Mouse (Mus musculus) liver, postnatal 0 days (tissue): ENCODE measurements around the gene Pigl.
"Not testable (repeated sequence)": the region's sequence is repeated elsewhere in the genome, so short reads cannot be mapped to it uniquely, and the experiment has no call there.

ENCODE experiments used
- CTCF ChIP-seq: sonication (generic); IDR thresholded peaks from 2 replicates; pipeline ENCODE4 v1.5.1; 2016; ENCODE audit warnings: antibody characterized with exemption, low read depth
- EP300 ChIP-seq: IDR thresholded peaks from 2 replicates; pipeline ENCODE4 v1.6.1; 2016; ENCODE audit warnings: antibody characterized with exemption, low read depth, mild to moderate bottlenecking

DNA sequence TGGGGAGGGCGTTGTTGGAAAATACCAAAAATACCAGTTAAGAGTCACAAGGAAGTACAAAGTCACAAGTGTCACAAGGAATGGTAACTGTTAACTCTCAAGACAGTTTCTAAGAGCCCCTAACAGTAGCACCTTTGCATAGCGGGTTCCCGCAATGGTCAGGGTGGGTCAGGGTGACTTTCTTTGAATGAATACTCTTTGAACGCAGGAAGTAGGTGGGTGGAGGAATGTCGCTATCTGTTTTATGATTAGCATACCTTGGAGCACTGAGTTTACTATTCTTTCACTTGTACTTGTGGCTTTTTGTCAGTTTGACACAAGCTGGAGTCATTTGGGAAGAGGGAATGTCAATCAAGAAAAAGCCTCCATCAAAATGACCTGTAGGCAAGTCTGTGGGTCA is 50.6 kb downstream of the Pigl start:
- TF ChIP-seq EP300, CTCF: not testable (repeated sequence)
